27 mouse cellular contexts compared by ENCODE assay signal in genomic region chr14:72533862-72534261, GRCm38 (mm10). TPM values are rescaled to one million over a fixed set of nuclear protein-coding genes. Genes with fewer than 3 reads are reported as not detected.
A peak's percentile ranks its signal among the peaks of the same experiment; 100 is the strongest.
DNase-seq lines count a peak whose midpoint lies in the region; ATAC-seq lines count a peak whose summit lies in the region.
"Had no signal": no experiment of that assay in that cellular context is flagged by ENCODE, and none has a peak within 500 bp of the region (broad histone marks: within the 10 kb centered on the region; RNA-seq: fewer than 3 reads in every experiment).

No protein-coding gene starts in this region.

- peak; percentile 68 for DNase-seq in heart, embryonic 10.5 days (ENCODE audit: low spot score)
- DNase-seq in heart, postnatal 14 days: no peak
- DNase-seq in kidney, adult 11 months: peak; percentile 88
- peak; percentile 79 to 90 for DNase-seq in kidney, postnatal 36 days
- no peak for DNase-seq in ovary, postnatal 10 days (ENCODE audit: low spot score)
- no peak for DNase-seq in midbrain, embryonic 10.5 days (ENCODE audit: low spot score)
- DNase-seq in lung, postnatal 10 days: no peak
- DNase-seq: adrenal gland, postnatal 25 days; cerebellum, adult 9-10 months; gastrocnemius, postnatal 10 days; lung, postnatal 14 days had no signal

- no peak overlapping the region for H3K27ac ChIP-seq in heart, embryonic 10.5 days
- no peak overlapping the region for H3K27ac ChIP-seq in kidney, embryonic 15.5 days
- H3K27ac ChIP-seq in midbrain, embryonic 10.5 days (replicated peaks): no peak overlapping the region
- H3K27ac ChIP-seq: hindbrain, embryonic 10.5 days; hindbrain, postnatal 0 days; midbrain, embryonic 13.5 days; neural tube, embryonic 12.5 days had no signal

- intact Hi-C loops in heart, postnatal 14 days (cut with DNase I): no loop called here

- peak; percentile 44 for ATAC-seq in kidney, embryonic 15.5 days (replicated peaks; ENCODE audit: low FRiP score)
- ATAC-seq: forebrain, embryonic 14.5 days; hindbrain, postnatal 0 days; midbrain, embryonic 13.5 days had no signal

- H3K4me3 ChIP-seq in heart, embryonic 10.5 days: no peak overlapping the region
- no peak overlapping the region for H3K4me3 ChIP-seq in kidney, embryonic 15.5 days (replicated peaks)
- no peak overlapping the region for H3K4me3 ChIP-seq in midbrain, embryonic 10.5 days
- H3K4me3 ChIP-seq: hindbrain, embryonic 10.5 days; midbrain, embryonic 13.5 days; neural tube, embryonic 12.5 days had no signal

- 0 out of 2 replicates have a peak, but pooled peaks cover 2% of the 10 kb centered on the region for H3K36me3 ChIP-seq in heart, embryonic 10.5 days
- H3K36me3 ChIP-seq in kidney, embryonic 15.5 days: peaks cover 3% of the 10 kb centered on the region; the same call in 1 of the 2 replicates
- peaks cover 5% of the 10 kb centered on the region for H3K36me3 ChIP-seq in midbrain, embryonic 10.5 days

- no peak overlapping the region for H3K9ac ChIP-seq in kidney, embryonic 15.5 days
- H3K9ac ChIP-seq: midbrain, embryonic 13.5 days; neural tube, embryonic 12.5 days had no signal

- H3K27me3 ChIP-seq in heart, embryonic 10.5 days (ENCODE audit: insufficient read depth, poor library complexity, severe bottlenecking): peaks cover 49% of the 10 kb centered on the region
- H3K27me3 ChIP-seq in kidney, embryonic 15.5 days: peaks cover 36% of the 10 kb centered on the region
- H3K27me3 ChIP-seq in midbrain, embryonic 10.5 days (ENCODE audit: low read depth, poor library complexity, severe bottlenecking): peaks cover 40% of the 10 kb centered on the region

- 74% methylated on average over 7 of the region's 7 CpGs for WGBS in heart, embryonic 10.5 days
- 54% methylated on average over 7 of the region's 7 CpGs for WGBS in kidney, embryonic 15.5 days
- 84% methylated on average over 7 of the region's 7 CpGs for WGBS in midbrain, embryonic 10.5 days

- no peak overlapping the region for H3K4me2 ChIP-seq in kidney, embryonic 15.5 days
- H3K4me2 ChIP-seq: heart, embryonic 11.5 days; neural tube, embryonic 12.5 days had no signal

- peaks cover 12% of the 10 kb centered on the region for H3K4me1 ChIP-seq in heart, embryonic 10.5 days
- peaks cover 12% of the 10 kb centered on the region for H3K4me1 ChIP-seq in kidney, embryonic 15.5 days
- H3K4me1 ChIP-seq in midbrain, embryonic 10.5 days: peaks cover 13% of the 10 kb centered on the region

- no peaks in the 10 kb centered on the region for H3K9me3 ChIP-seq in heart, embryonic 10.5 days
- H3K9me3 ChIP-seq in kidney, embryonic 15.5 days (replicated peaks): no peaks in the 10 kb centered on the region
- H3K9me3 ChIP-seq in midbrain, embryonic 10.5 days (replicated peaks): no peaks in the 10 kb centered on the region
- H3K9me3 ChIP-seq: hindbrain, embryonic 10.5 days; midbrain, embryonic 13.5 days; neural tube, embryonic 12.5 days had no signal

RNA-seq across cellular contexts. Expression of gene Gm9195, which starts 42.2 kb away (rescaled TPM):
- polyA plus RNA-seq in heart, embryonic 10.5 days (2016; fragmentation: Nextera tagmentation; extraction: Ambion mirVana): not detected in 2 replicates
- total RNA-seq in heart, postnatal 14 days (2021): not detected
- not detected in 2 replicates for polyA plus RNA-seq in kidney, embryonic 15.5 days (2015; fragmentation: Nextera tagmentation; extraction: Ambion mirVana)
- not detected in 2 replicates for polyA plus RNA-seq in midbrain, embryonic 10.5 days (2016; fragmentation: Nextera tagmentation; extraction: Ambion mirVana)
- total RNA-seq: adrenal gland, postnatal 25 days; gastrocnemius, postnatal 10 days; granulocyte monocyte progenitor cell, adult 5-6 weeks; hindbrain, postnatal 0 days; layer of hippocampus, adult 18-20 months; layer of hippocampus, postnatal 25 days; megakaryocyte progenitor cell, adult 5-6 weeks had no signal
- polyA plus RNA-seq: brain, embryonic 14.5 days; forebrain, embryonic 14.5 days; heart, embryonic 11.5 days; heart, postnatal 0 days; hindbrain, embryonic 10.5 days; hindbrain, postnatal 0 days; limb, embryonic 14.5 days; liver, embryonic 16.5 days; midbrain, embryonic 13.5 days; neural tube, embryonic 12.5 days; spleen, adult 2 months had no signal

Comparison
In these comparisons a context has a peak if more than half of its experiments do, and no peak if none do; other contexts are left out.
1. DNase-seq: peak in heart, embryonic 10.5 days (single experiment), kidney, adult 11 months (single experiment) and kidney, postnatal 36 days (2 of 2); none in heart, postnatal 14 days (0 of 2), ovary, postnatal 10 days (single experiment), midbrain, embryonic 10.5 days (single experiment) and lung, postnatal 10 days (single experiment).